Mouse (Mus musculus): ENCODE measurements around the gene Scd2. TPM values are rescaled to one million over a fixed set of nuclear protein-coding genes. Genes with fewer than 3 reads are reported as not detected.

Scd2 gene
- 23.4 and 23.9 TPM in 2 replicates for polyA plus RNA-seq (2015; fragmentation: Nextera tagmentation; extraction: Ambion mirVana)

GRCm38 (mm10) chr19:44292941-44293768 lies at the start of gene Scd2:
Scd2 (plus strand) TSS chr19:44293674.

GRCm38 (mm10) chr19:44332833-44333623 lies 39.6 kb downstream of the Scd2 start, which contains the start of gene Scd4:
Scd4 (plus strand) TSS chr19:44333092.

Small RNAs within 50 kb of the gene (microRNA-seq; reads per million reads assigned to microRNA genes)
- gene Mir5114 = 0.42 to 0.81 reads per million in 2 experiments

Other genes with a start within 250 kb of the Scd2 start
- gene Erlin1, start 223.9 kb upstream of the Scd2 start, polyA plus RNA-seq (2015; fragmentation: Nextera tagmentation; extraction: Ambion mirVana) = 11.0 and 11.3 TPM in 2 replicates
- gene Chuk, start 186.2 kb upstream of the Scd2 start, polyA plus RNA-seq (2015; fragmentation: Nextera tagmentation; extraction: Ambion mirVana) = 13.5 and 18.1 TPM in 2 replicates
- 9.4 and 12.1 TPM in 2 replicates for gene Cwf19l1, start 157.8 kb upstream of the Scd2 start, polyA plus RNA-seq (2015; fragmentation: Nextera tagmentation; extraction: Ambion mirVana)
- gene Bloc1s2, start 147.2 kb upstream of the Scd2 start, polyA plus RNA-seq (2015; fragmentation: Nextera tagmentation; extraction: Ambion mirVana) = 43.5 and 44.9 TPM in 2 replicates
- gene Pkd2l1, start 101.2 kb upstream of the Scd2 start, polyA plus RNA-seq (2015; fragmentation: Nextera tagmentation; extraction: Ambion mirVana) = not detected in 2 replicates
- 0.05 TPM in 1 of 2 replicates, not detected in the other for gene Scd3, start 90.4 kb upstream of the Scd2 start, polyA plus RNA-seq (2015; fragmentation: Nextera tagmentation; extraction: Ambion mirVana)
- gene Scd4, start 39.4 kb downstream of the Scd2 start, polyA plus RNA-seq (2015; fragmentation: Nextera tagmentation; extraction: Ambion mirVana) = 0.05 and 0.26 TPM in 2 replicates
- 3.4 and 120 TPM in 2 replicates for gene Scd1, start 114.2 kb downstream of the Scd2 start, polyA plus RNA-seq (2015; fragmentation: Nextera tagmentation; extraction: Ambion mirVana)
- not detected in 2 replicates for gene Wnt8b, start 199.8 kb downstream of the Scd2 start, polyA plus RNA-seq (2015; fragmentation: Nextera tagmentation; extraction: Ambion mirVana)